Mouse (Mus musculus): ENCODE measurements at regions not wholly inside any gene's neighbourhood (a gene's known extent, or its start where the extent isn't known, plus 50 kb on each side); places are given as distances from the start of the nearest gene placed in this dataset.
A peak's percentile ranks its signal among the peaks of the same experiment; 100 is the strongest.

GRCm38 (mm10) chr1:76772694-76773093 lies 742.2 kb downstream of the Epha4 start:
- no peak for DNase-seq

GRCm38 (mm10) chr1:76786871-76787270 lies 728.0 kb downstream of the Epha4 start:
- DNase-seq, result no peak

GRCm38 (mm10) chr1:76793438-76793837 lies 721.5 kb downstream of the Epha4 start:
- no peak for DNase-seq

- DNase-seq, result no peak
Measured at GRCm38 (mm10) chr1:76819906-76820305, 695.0 kb downstream of the Epha4 start.

- no peak for DNase-seq
Measured at GRCm38 (mm10) chr1:76821610-76822009, 693.3 kb downstream of the Epha4 start.

GRCm38 (mm10) chr1:76829690-76830089 lies 685.2 kb downstream of the Epha4 start:
- no peak for DNase-seq

- no peak for DNase-seq
Measured at GRCm38 (mm10) chr1:76832311-76832710, 682.6 kb downstream of the Epha4 start.

GRCm38 (mm10) chr1:76835028-76835683 lies 679.7 kb downstream of the Epha4 start:
- DNase-seq, result no peak

GRCm38 (mm10) chr1:76849346-76849745 lies 665.5 kb downstream of the Epha4 start:
- DNase-seq, result no peak

- DNase-seq, result peak; percentile 15 to 36
Measured at GRCm38 (mm10) chr1:76866304-76866968, 648.5 kb downstream of the Epha4 start.

GRCm38 (mm10) chr1:76873207-76873606 lies 641.7 kb downstream of the Epha4 start:
- peak; percentile 23 to 61 for DNase-seq

GRCm38 (mm10) chr1:76880111-76880782 lies 634.6 kb downstream of the Epha4 start:
- no peak for DNase-seq

GRCm38 (mm10) chr1:76880783-76881145 lies 634.1 kb downstream of the Epha4 start:
- no peak for DNase-seq

- no peak for DNase-seq
Measured at GRCm38 (mm10) chr1:76896152-76896864, 618.6 kb downstream of the Epha4 start.

- no peak for DNase-seq
Measured at GRCm38 (mm10) chr1:76897431-76897830, 617.5 kb downstream of the Epha4 start.

GRCm38 (mm10) chr1:76911472-76911871 lies 603.4 kb downstream of the Epha4 start:
- DNase-seq, result no peak

- no peak for DNase-seq
Measured at GRCm38 (mm10) chr1:76919541-76919940, 595.3 kb downstream of the Epha4 start.

- no peak for DNase-seq
Measured at GRCm38 (mm10) chr1:76920634-76921033, 594.3 kb downstream of the Epha4 start.

GRCm38 (mm10) chr1:76927041-76927440 lies 587.8 kb downstream of the Epha4 start:
- DNase-seq, result no peak

GRCm38 (mm10) chr1:76928035-76928434 lies 586.9 kb downstream of the Epha4 start:
- DNase-seq, result no peak

- no peak for DNase-seq
Measured at GRCm38 (mm10) chr1:76933460-76933859, 581.4 kb downstream of the Epha4 start.

GRCm38 (mm10) chr1:76942730-76943129 lies 572.2 kb downstream of the Epha4 start:
- DNase-seq, result peak; percentile 3 to 14

- DNase-seq, result no peak
Measured at GRCm38 (mm10) chr1:76944046-76944445, 570.8 kb downstream of the Epha4 start.
